Mouse (Mus musculus): ENCODE results near the gene Mink1. TPM values are rescaled to one million over a fixed set of nuclear protein-coding genes. Genes with fewer than 3 reads are reported as not detected.

Mink1 gene
- total and polyA plus RNA-seq, 2 experiments from 2014 or later, result 5.0 to 20.4 TPM

DNA sequence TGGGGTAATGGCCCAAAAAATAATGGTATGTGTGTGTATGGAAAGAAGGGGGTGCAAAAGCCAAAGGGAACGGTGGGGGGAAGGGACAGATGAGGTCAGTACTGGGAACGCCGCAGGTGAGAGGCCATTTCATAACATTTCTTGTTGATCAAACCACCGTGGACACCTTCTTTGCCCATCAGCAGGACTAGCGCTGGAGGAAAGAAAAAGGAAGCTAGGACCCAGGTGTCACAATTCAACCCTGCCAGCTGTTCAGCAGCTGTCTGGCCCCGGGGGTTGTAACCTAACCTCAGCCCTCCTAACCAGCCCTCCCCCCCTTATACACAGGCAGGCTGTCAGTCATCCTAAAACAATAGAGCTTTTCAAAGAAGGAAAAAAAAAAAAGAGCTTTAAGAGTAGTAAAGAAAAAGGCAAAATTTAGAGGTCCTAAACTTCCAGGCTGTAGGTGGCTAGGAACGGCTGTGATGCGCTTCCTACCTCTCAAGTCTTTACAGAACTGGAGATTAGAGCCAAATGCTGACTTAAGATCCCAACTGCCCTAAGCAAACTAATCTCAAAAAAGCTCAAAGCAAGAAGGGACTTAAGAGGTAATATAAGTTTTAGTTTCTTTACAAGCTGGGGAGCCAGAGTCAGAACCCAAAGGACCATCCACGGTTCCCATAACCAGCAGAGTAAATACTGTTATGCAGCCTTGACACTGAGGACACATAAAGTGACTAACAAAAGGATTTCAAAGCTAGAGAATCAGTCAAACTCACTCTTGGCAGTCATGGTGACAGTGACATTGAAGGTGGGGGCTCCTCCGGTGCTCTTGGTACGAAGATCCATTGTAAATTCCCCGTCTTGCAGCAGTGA is 89.6 kb downstream of the Mink1 start:
- TF ChIP-seq CTCF (IDR thresholded peaks at IDR 0.05; ENCODE audit: low read depth), result no peak
- TF ChIP-seq EP300 (IDR thresholded peaks at IDR 0.05; ENCODE audit: low read depth), result 0 out of 2 replicates have a peak, but pooled peaks have one; percentile 21
- Histone ChIP-seq H3K36me3 (replicated peaks; ENCODE audit: control insufficient read depth, insufficient read depth, low read length) (peaks cover 44% of the 10 kb centered on the region), H3K27me3 (ENCODE audit: control insufficient read depth, insufficient read depth, low read length) (no peaks in the 10 kb centered on the region), H3K27ac (ENCODE audit: low read depth) (peak overlapping the region; percentile 100; the same call in 1 of the 2 replicates), H3K9ac (replicated peaks; ENCODE audit: low read depth, low read length) (0 out of 2 replicates have a peak overlapping the region, but pooled peaks have one; percentile 13), H3K4me3 (ENCODE audit: low read depth, low read length) (peak overlapping the region; percentile 96), H3K9me3 (replicated peaks; ENCODE audit: control insufficient read depth, low read length) (no peaks in the 10 kb centered on the region), H3K4me1 (ENCODE audit: control insufficient read depth, insufficient read depth) (peaks cover 21% of the 10 kb centered on the region), H3K4me2 (ENCODE audit: low read depth, low read length) (peak overlapping the region; percentile 75)
- ATAC-seq (ENCODE audit: insufficient read depth, low read depth), result no peak
- DNase-seq (ENCODE audit: low spot score), result no peak
- 45% methylated on average over 12 of the region's 12 CpGs for WGBS

DNA sequence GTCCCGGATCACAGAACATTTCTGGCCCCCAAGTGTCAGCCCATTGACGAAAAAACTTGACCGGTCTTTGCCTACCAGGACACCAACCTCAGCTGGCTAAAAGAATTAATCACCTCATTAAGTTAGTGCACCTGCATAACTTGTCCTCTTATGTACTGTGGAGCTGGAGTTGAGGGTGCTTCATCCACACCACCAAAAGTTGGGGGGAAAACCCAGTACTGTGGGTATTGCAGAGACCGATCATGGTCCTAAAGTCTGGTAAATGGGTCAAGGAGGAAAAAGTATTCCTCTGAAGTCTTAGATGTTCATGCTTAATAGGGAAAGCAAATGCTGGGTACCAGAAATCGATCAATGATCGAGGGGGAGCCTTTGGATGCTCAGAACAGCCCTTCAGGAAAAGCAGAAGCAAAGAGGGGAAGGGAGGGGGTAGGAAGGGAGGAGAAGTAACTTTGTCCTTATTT is 90.2 kb downstream of the Mink1 start:
- Histone ChIP-seq H3K27ac (ENCODE audit: low read depth) (peak overlapping the region; percentile 100), H3K4me1 (ENCODE audit: control insufficient read depth, insufficient read depth) (peaks cover 21% of the 10 kb centered on the region), H3K36me3 (replicated peaks; ENCODE audit: control insufficient read depth, insufficient read depth, low read length) (peaks cover 44% of the 10 kb centered on the region), H3K27me3 (ENCODE audit: control insufficient read depth, insufficient read depth, low read length) (no peaks in the 10 kb centered on the region), H3K9me3 (replicated peaks; ENCODE audit: control insufficient read depth, low read length) (no peaks in the 10 kb centered on the region), H3K4me2 (ENCODE audit: low read depth, low read length) (peak overlapping the region; percentile 75), H3K4me3 (ENCODE audit: low read depth, low read length) (peak overlapping the region; percentile 96), H3K9ac (replicated peaks; ENCODE audit: low read depth, low read length) (peak overlapping the region; percentile 99)
- ATAC-seq (ENCODE audit: insufficient read depth, low read depth), result no peak
- WGBS, result 37% methylated on average over 6 of the region's 6 CpGs
- no peak for DNase-seq (ENCODE audit: low spot score)
- no peak for TF ChIP-seq EP300 (IDR thresholded peaks at IDR 0.05; ENCODE audit: low read depth)
- no peak for TF ChIP-seq CTCF (IDR thresholded peaks at IDR 0.05; ENCODE audit: low read depth)

DNA sequence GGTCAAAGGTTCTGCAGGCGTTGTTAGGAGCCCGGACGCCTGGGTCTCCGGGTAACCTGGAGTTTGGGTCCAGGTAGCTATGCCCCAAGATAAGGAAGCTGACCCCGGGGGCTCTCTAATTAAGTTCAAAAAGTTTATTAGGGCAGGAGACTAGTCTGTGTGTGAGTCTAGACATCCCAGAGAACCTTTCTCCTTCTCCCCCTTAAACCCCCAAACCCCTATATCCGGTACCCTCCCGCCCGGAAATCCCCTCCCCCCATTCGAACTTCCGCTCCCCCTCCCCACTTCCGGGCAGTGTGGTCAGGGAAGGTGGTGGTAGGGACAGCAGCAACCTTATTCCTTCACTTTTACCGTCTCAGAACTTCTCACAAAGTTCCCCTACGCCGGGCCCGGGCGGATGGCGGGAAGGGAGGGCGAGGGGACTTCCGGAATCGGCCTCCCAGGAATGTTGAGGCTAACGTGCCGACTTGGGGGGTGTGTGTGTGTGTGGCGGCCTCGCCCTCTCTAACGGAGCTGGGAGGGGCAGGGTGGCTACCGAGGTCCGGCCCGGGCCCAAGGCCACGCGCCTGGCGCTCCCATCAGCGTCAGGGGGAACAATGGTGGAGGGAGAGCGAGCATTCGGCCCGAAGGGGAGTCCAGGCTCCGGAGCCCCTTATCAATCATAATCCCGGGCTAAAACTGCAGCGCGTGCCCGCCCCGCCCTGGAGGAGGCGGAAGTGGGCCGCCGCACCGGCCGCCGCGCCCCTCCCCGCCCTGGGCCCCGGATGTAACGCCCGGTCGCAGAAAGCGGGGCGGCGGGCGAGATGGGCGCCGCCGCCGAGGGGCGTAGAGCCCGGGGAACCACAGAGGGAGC is 90.9 kb downstream of the Mink1 start:
- H3K4me1 ChIP-seq (ENCODE audit: control insufficient read depth, insufficient read depth), result peaks cover 25% of the 10 kb centered on the region
- peak overlapping the region; percentile 96 for H3K4me3 ChIP-seq (ENCODE audit: low read depth, low read length)
- peaks cover 43% of the 10 kb centered on the region for H3K36me3 ChIP-seq (replicated peaks; ENCODE audit: control insufficient read depth, insufficient read depth, low read length)
- H3K4me2 ChIP-seq (ENCODE audit: low read depth, low read length), result peak overlapping the region; percentile 75
- no peaks in the 10 kb centered on the region for H3K27me3 ChIP-seq (ENCODE audit: control insufficient read depth, insufficient read depth, low read length)
- no peaks in the 10 kb centered on the region for H3K9me3 ChIP-seq (replicated peaks; ENCODE audit: control insufficient read depth, low read length)
- H3K9ac ChIP-seq (replicated peaks; ENCODE audit: low read depth, low read length), result peak overlapping the region; percentile 99
- ATAC-seq (ENCODE audit: insufficient read depth, low read depth), result peak; percentile 28
- H3K27ac ChIP-seq (ENCODE audit: low read depth), result peak overlapping the region; percentile 100
- WGBS, result under 1% methylated on average over 59 of the region's 63 CpGs
- TF ChIP-seq CTCF (IDR thresholded peaks at IDR 0.05; ENCODE audit: low read depth) (no peak), EP300 (IDR thresholded peaks at IDR 0.05; ENCODE audit: low read depth) (peak; percentile 43; the same call in 1 of the 2 replicates)
- no peak for DNase-seq (ENCODE audit: low spot score)

DNA sequence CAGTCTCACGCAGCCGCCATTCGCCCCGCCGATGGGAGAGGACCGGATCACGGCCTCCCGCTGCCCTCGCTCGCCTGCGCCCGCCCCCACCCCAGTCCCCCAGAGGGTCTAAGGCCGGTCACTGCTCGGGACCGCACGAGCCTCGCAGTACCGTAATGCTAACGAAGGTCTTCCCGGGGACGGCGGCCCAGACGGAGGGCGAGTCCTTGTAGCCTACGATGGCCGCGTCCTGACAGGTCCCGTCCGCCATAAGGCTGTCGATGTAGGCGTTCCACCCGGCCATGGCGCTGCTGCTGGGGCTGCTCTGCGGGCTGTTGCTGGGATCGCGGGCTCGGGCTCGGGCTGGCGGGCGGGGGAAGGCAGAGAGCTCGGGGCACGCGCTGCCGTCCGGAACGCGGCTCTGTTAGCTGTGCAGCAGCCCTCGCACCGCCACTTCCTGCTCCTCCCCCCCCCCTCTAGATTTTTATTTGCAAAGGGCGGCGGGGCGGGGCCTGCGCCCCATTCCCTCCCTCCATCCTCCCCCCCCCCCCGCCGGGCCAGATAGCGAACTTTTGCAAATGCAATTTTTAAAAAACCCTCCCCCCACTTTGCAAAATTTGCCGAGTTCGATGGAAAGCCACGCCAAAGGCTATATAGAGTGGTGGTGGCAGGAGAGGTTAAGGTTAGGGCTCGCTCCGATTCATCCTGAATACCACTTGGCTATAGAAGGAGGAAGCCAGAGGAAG is 91.7 kb downstream of the Mink1 start, which contains the start of gene Pfn1:
Gene Pfn1 (minus strand): TSS at position 447 of the 725 bp plus-strand sequence.
- H3K27ac ChIP-seq (ENCODE audit: low read depth), result peak within 1 kb of the TSS; percentile 100
- peaks cover 33% of the 10 kb centered on the region for H3K4me1 ChIP-seq (ENCODE audit: control insufficient read depth, insufficient read depth)
- ATAC-seq (ENCODE audit: insufficient read depth, low read depth), result peak; percentile 42

More for the DNA sequence above, 91.7 kb downstream of the Mink1 start, which contains the start of gene Pfn1:
- Histone ChIP-seq H3K4me3 (ENCODE audit: low read depth, low read length) (peak within 1 kb of the TSS; percentile 96), H3K9ac (replicated peaks; ENCODE audit: low read depth, low read length) (peak within 1 kb of the TSS; percentile 99), H3K36me3 (replicated peaks; ENCODE audit: control insufficient read depth, insufficient read depth, low read length) (peaks cover 38% of the 10 kb centered on the region), H3K27me3 (ENCODE audit: control insufficient read depth, insufficient read depth, low read length) (no peaks in the 10 kb centered on the region), H3K4me2 (ENCODE audit: low read depth, low read length) (peak within 1 kb of the TSS; percentile 75), H3K9me3 (replicated peaks; ENCODE audit: control insufficient read depth, low read length) (no peaks in the 10 kb centered on the region)
- WGBS, result under 1% methylated on average over 52 of the region's 61 CpGs
- TF ChIP-seq EP300 (IDR thresholded peaks at IDR 0.05; ENCODE audit: low read depth) (no peak; the same call in 1 of the 2 replicates), CTCF (IDR thresholded peaks at IDR 0.05; ENCODE audit: low read depth) (no peak)
- peak; percentile 87 for DNase-seq (ENCODE audit: low spot score)

Measured in heart, postnatal 0 days (tissue).